Mouse (Mus musculus): ENCODE data around the gene Gse1. TPM values are rescaled to one million over a fixed set of nuclear protein-coding genes. Genes with fewer than 3 reads are reported as not detected.

Gene Gse1
- polyA plus RNA-seq, 1 experiment from 2014 or later, result 6.4 TPM

GRCm38 (mm10) chr8:120568164-120568798 lies 340.0 kb downstream of the Gse1 start:
- Histone ChIP-seq H3K4me3 (ENCODE audit: low read depth, low read length) (no peak overlapping the region), H3K9me3 (ENCODE audit: control insufficient read depth) (no peaks in the 10 kb centered on the region), H3K4me1 (replicated peaks; ENCODE audit: control insufficient read depth, insufficient read depth, low read length) (0 out of 2 replicates have a peak, but pooled peaks cover 4% of the 10 kb centered on the region), H3K27me3 (replicated peaks; ENCODE audit: control insufficient read depth, insufficient read depth, low read length) (no peaks in the 10 kb centered on the region), H3K4me2 (replicated peaks; ENCODE audit: low read depth) (no peak overlapping the region), H3K9ac (ENCODE audit: low read depth, low read length) (no peak overlapping the region), H3K36me3 (ENCODE audit: control insufficient read depth, insufficient read depth) (peaks cover 85% of the 10 kb centered on the region), H3K27ac (ENCODE audit: low read depth, low read length) (no peak overlapping the region)
- ATAC-seq, result no peak
- 96% methylated on average over 37 of the region's 37 CpGs for WGBS
- TF ChIP-seq CTCF (IDR thresholded peaks at IDR 0.05; ENCODE audit: low read depth), result no peak

- H3K27me3 ChIP-seq (replicated peaks; ENCODE audit: control insufficient read depth, insufficient read depth, low read length), result no peaks in the 10 kb centered on the region
These were observed 340.9 kb downstream of the Gse1 start for GRCm38 (mm10) chr8:120569123-120569522.

GRCm38 (mm10) chr8:120569939-120570715 lies 341.9 kb downstream of the Gse1 start:
- WGBS, result 54% methylated on average over 13 of the region's 13 CpGs
- peak; percentile 30; the same call in 1 of the 2 replicates for ATAC-seq

More at GRCm38 (mm10) chr8:120569123-120569522, 340.9 kb downstream of the Gse1 start:
- Histone ChIP-seq H3K9me3 (ENCODE audit: control insufficient read depth) (no peaks in the 10 kb centered on the region), H3K36me3 (ENCODE audit: control insufficient read depth, insufficient read depth) (peaks cover 92% of the 10 kb centered on the region), H3K9ac (ENCODE audit: low read depth, low read length) (no peak overlapping the region), H3K4me1 (replicated peaks; ENCODE audit: control insufficient read depth, insufficient read depth, low read length) (no peaks in the 10 kb centered on the region), H3K4me3 (ENCODE audit: low read depth, low read length) (no peak overlapping the region), H3K4me2 (replicated peaks; ENCODE audit: low read depth) (no peak overlapping the region), H3K27ac (ENCODE audit: low read depth, low read length) (no peak overlapping the region)
- WGBS, result 92% methylated on average over 17 of the region's 17 CpGs
- ATAC-seq, result no peak
- no peak for TF ChIP-seq CTCF (IDR thresholded peaks at IDR 0.05; ENCODE audit: low read depth)

GRCm38 (mm10) chr8:120571561-120571960 lies 343.3 kb downstream of the Gse1 start:
- Histone ChIP-seq H3K4me2 (replicated peaks; ENCODE audit: low read depth) (no peak overlapping the region), H3K4me1 (replicated peaks; ENCODE audit: control insufficient read depth, insufficient read depth, low read length) (no peaks in the 10 kb centered on the region), H3K9me3 (ENCODE audit: control insufficient read depth) (no peaks in the 10 kb centered on the region), H3K4me3 (ENCODE audit: low read depth, low read length) (no peak overlapping the region), H3K36me3 (ENCODE audit: control insufficient read depth, insufficient read depth) (peaks cover 99% of the 10 kb centered on the region), H3K27me3 (replicated peaks; ENCODE audit: control insufficient read depth, insufficient read depth, low read length) (no peaks in the 10 kb centered on the region), H3K27ac (ENCODE audit: low read depth, low read length) (no peak overlapping the region), H3K9ac (ENCODE audit: low read depth, low read length) (no peak overlapping the region)
- 89% methylated on average over 8 of the region's 8 CpGs for WGBS
- no peak for TF ChIP-seq CTCF (IDR thresholded peaks at IDR 0.05; ENCODE audit: low read depth)
- ATAC-seq, result no peak

More at GRCm38 (mm10) chr8:120569939-120570715, 341.9 kb downstream of the Gse1 start:
- Histone ChIP-seq H3K9me3 (ENCODE audit: control insufficient read depth) (no peaks in the 10 kb centered on the region), H3K27ac (ENCODE audit: low read depth, low read length) (no peak overlapping the region), H3K36me3 (ENCODE audit: control insufficient read depth, insufficient read depth) (peaks cover 99% of the 10 kb centered on the region), H3K4me3 (ENCODE audit: low read depth, low read length) (no peak overlapping the region), H3K27me3 (replicated peaks; ENCODE audit: control insufficient read depth, insufficient read depth, low read length) (no peaks in the 10 kb centered on the region), H3K9ac (ENCODE audit: low read depth, low read length) (no peak overlapping the region), H3K4me2 (replicated peaks; ENCODE audit: low read depth) (no peak overlapping the region), H3K4me1 (replicated peaks; ENCODE audit: control insufficient read depth, insufficient read depth, low read length) (no peaks in the 10 kb centered on the region)
- TF ChIP-seq CTCF (IDR thresholded peaks at IDR 0.05; ENCODE audit: low read depth), result peak; percentile 95

GRCm38 (mm10) chr8:120572534-120572933 lies 344.3 kb downstream of the Gse1 start:
- Histone ChIP-seq H3K4me1 (replicated peaks; ENCODE audit: control insufficient read depth, insufficient read depth, low read length) (no peaks in the 10 kb centered on the region), H3K4me3 (ENCODE audit: low read depth, low read length) (no peak overlapping the region), H3K27ac (ENCODE audit: low read depth, low read length) (no peak overlapping the region), H3K4me2 (replicated peaks; ENCODE audit: low read depth) (no peak overlapping the region), H3K27me3 (replicated peaks; ENCODE audit: control insufficient read depth, insufficient read depth, low read length) (no peaks in the 10 kb centered on the region), H3K9ac (ENCODE audit: low read depth, low read length) (no peak overlapping the region), H3K9me3 (ENCODE audit: control insufficient read depth) (no peaks in the 10 kb centered on the region), H3K36me3 (ENCODE audit: control insufficient read depth, insufficient read depth) (peaks cover 99% of the 10 kb centered on the region)
- WGBS, result 86% methylated on average over 21 of the region's 21 CpGs
- peak; percentile 14; the same call in 1 of the 2 replicates for TF ChIP-seq CTCF (IDR thresholded peaks at IDR 0.05; ENCODE audit: low read depth)
- no peak for ATAC-seq

GRCm38 (mm10) chr8:120573866-120574265 lies 345.6 kb downstream of the Gse1 start:
- Histone ChIP-seq H3K9me3 (ENCODE audit: control insufficient read depth) (no peaks in the 10 kb centered on the region), H3K27me3 (replicated peaks; ENCODE audit: control insufficient read depth, insufficient read depth, low read length) (no peaks in the 10 kb centered on the region), H3K9ac (ENCODE audit: low read depth, low read length) (no peak overlapping the region), H3K4me3 (ENCODE audit: low read depth, low read length) (no peak overlapping the region), H3K4me2 (replicated peaks; ENCODE audit: low read depth) (no peak overlapping the region), H3K4me1 (replicated peaks; ENCODE audit: control insufficient read depth, insufficient read depth, low read length) (no peaks in the 10 kb centered on the region), H3K27ac (ENCODE audit: low read depth, low read length) (no peak overlapping the region), H3K36me3 (ENCODE audit: control insufficient read depth, insufficient read depth) (peaks cover 99% of the 10 kb centered on the region)
- no peak for ATAC-seq
- WGBS, result 85% methylated on average over 11 of the region's 11 CpGs
- TF ChIP-seq CTCF (IDR thresholded peaks at IDR 0.05; ENCODE audit: low read depth), result no peak
